Mouse (Mus musculus) lung, embryonic 16.5 days (tissue): ENCODE results near the gene Zap70. TPM values are rescaled to one million over a fixed set of nuclear protein-coding genes. Genes with fewer than 3 reads are reported as not detected.

ENCODE experiments used
- ATAC-seq: fragments of 200-750 bp; cut with Nextera tagmentation; 2 replicates; pipeline ENCODE4 v1.8.0; 2017; ENCODE audit warnings: low read depth, mild to moderate bottlenecking, moderate library complexity
- H3K27ac ChIP-seq: fragments of 300-500 bp; sonication (generic); 2 replicates; pipeline ENCODE4 v1.5.1; 2014; ENCODE audit warnings: mild to moderate bottlenecking, control low read depth, low read length
- H3K27me3 ChIP-seq: fragments of 300-500 bp; sonication (generic); 2 replicates; pipeline ENCODE4 v1.6.1; 2014; ENCODE audit warnings: low read depth, low read length, mixed read lengths; ENCODE audit not compliant: control insufficient read depth, insufficient read depth
- H3K36me3 ChIP-seq: fragments of 300-500 bp; sonication (generic); 2 replicates; pipeline ENCODE4 v1.6.1; 2014; ENCODE audit warnings: low read length; ENCODE audit not compliant: control insufficient read depth, insufficient read depth
- H3K4me1 ChIP-seq: fragments of 300-500 bp; sonication (generic); replicated peaks from 2 replicates; pipeline ENCODE4 v1.6.1; 2014; ENCODE audit warnings: low read length, mixed read lengths; ENCODE audit not compliant: control insufficient read depth, insufficient read depth
- H3K4me2 ChIP-seq: fragments of 300-500 bp; sonication (generic); 2 replicates; pipeline ENCODE4 v1.6.1; 2014; ENCODE audit warnings: low read depth, low read length, control low read depth
- H3K4me3 ChIP-seq: fragments of 300-500 bp; sonication (generic); 2 replicates; pipeline ENCODE4 v1.5.1; 2014; ENCODE audit warnings: mild to moderate bottlenecking, low read length, control low read depth
- H3K9ac ChIP-seq: fragments of 300-500 bp; sonication (generic); 2 replicates; pipeline ENCODE4 v1.6.1; 2014; ENCODE audit warnings: low read length, control low read depth
- H3K9me3 ChIP-seq: fragments of 300-500 bp; sonication (generic); 2 replicates; pipeline ENCODE4 v1.6.1; 2016; ENCODE audit warnings: low read length; ENCODE audit not compliant: control insufficient read depth
- WGBS: fragments of 180-500 bp; shearing (Covaris S2); extraction: QIAGEN DNeasy Blood & Tissue Kit; methylation state at CpG from one replicate; pipeline ENCODE4 v1.1.7; 2014; 5-methylcytosine and 5-hydroxymethylcytosine counted together
- polyA plus RNA-seq: library from polyadenylated mRNA; unstranded; fragments of >200 nt; fragmentation: Nextera tagmentation; extraction: Ambion mirVana; gene quantifications from 2 replicates; pipeline ENCODE4 v1.2.1, GENCODE M21; 2015

Gene Zap70
- polyA plus RNA-seq, 1 experiment from 2014 or later, result 1.5 TPM

- Histone ChIP-seq H3K36me3 (no peaks in the 10 kb centered on the region), H3K27me3 (peaks cover 3% of the 10 kb centered on the region; the same call in 1 of the 2 replicates), H3K27ac (no peak overlapping the region), H3K9me3 (no peaks in the 10 kb centered on the region), H3K9ac (no peak overlapping the region), H3K4me2 (no peak overlapping the region), H3K4me3 (no peak overlapping the region), H3K4me1 (no peaks in the 10 kb centered on the region)
- 54% methylated on average over 4 of the region's 4 CpGs for WGBS
- no peak for ATAC-seq
Observed at GRCm38 (mm10) chr1:36745661-36746060, 15.9 kb upstream of the Zap70 start.

- Histone ChIP-seq H3K27ac (no peak overlapping the region), H3K27me3 (peaks cover 3% of the 10 kb centered on the region; the same call in 1 of the 2 replicates), H3K36me3 (no peaks in the 10 kb centered on the region), H3K4me1 (no peaks in the 10 kb centered on the region), H3K9ac (no peak overlapping the region), H3K4me3 (no peak overlapping the region), H3K9me3 (no peaks in the 10 kb centered on the region), H3K4me2 (no peak overlapping the region)
- 40% methylated on average over 15 of the region's 15 CpGs for WGBS
- no peak for ATAC-seq
Observed at GRCm38 (mm10) chr1:36746452-36746851, 15.1 kb upstream of the Zap70 start.

GRCm38 (mm10) chr1:36753932-36754675, 7.5 kb upstream of the Zap70 start:
- Histone ChIP-seq H3K9ac (no peak overlapping the region), H3K27ac (no peak overlapping the region), H3K4me1 (no peaks in the 10 kb centered on the region), H3K4me2 (no peak overlapping the region), H3K9me3 (no peaks in the 10 kb centered on the region), H3K4me3 (no peak overlapping the region), H3K36me3 (no peaks in the 10 kb centered on the region), H3K27me3 (no peaks in the 10 kb centered on the region)
- no peak for ATAC-seq
- 77% methylated on average over 6 of the region's 6 CpGs for WGBS

- 74% methylated on average over 9 of the region's 9 CpGs for WGBS
- ATAC-seq, result no peak
- no peaks in the 10 kb centered on the region for H3K9me3 ChIP-seq
- no peak overlapping the region for H3K4me3 ChIP-seq
- no peaks in the 10 kb centered on the region for H3K27me3 ChIP-seq
- no peak overlapping the region for H3K4me2 ChIP-seq
- H3K36me3 ChIP-seq, result no peaks in the 10 kb centered on the region
- no peak overlapping the region for H3K9ac ChIP-seq
- H3K27ac ChIP-seq, result no peak overlapping the region
- no peaks in the 10 kb centered on the region for H3K4me1 ChIP-seq
Observed at GRCm38 (mm10) chr1:36758553-36758952, 3.0 kb upstream of the Zap70 start.

- Histone ChIP-seq H3K27me3 (no peaks in the 10 kb centered on the region), H3K4me2 (no peak overlapping the region), H3K4me1 (no peaks in the 10 kb centered on the region), H3K36me3 (no peaks in the 10 kb centered on the region), H3K27ac (no peak overlapping the region), H3K9me3 (no peaks in the 10 kb centered on the region), H3K9ac (no peak overlapping the region), H3K4me3 (no peak overlapping the region)
- ATAC-seq, result no peak
- 83% methylated on average over 18 of the region's 18 CpGs for WGBS
Observed at GRCm38 (mm10) chr1:36759076-36759475, 2.5 kb upstream of the Zap70 start.

GRCm38 (mm10) chr1:36760401-36760800, 1.2 kb upstream of the Zap70 start:
- Histone ChIP-seq H3K9me3 (no peaks in the 10 kb centered on the region), H3K4me3 (no peak overlapping the region), H3K27me3 (no peaks in the 10 kb centered on the region), H3K27ac (no peak overlapping the region), H3K4me2 (no peak overlapping the region), H3K36me3 (no peaks in the 10 kb centered on the region), H3K4me1 (no peaks in the 10 kb centered on the region), H3K9ac (no peak overlapping the region)
- ATAC-seq, result 0 out of 2 replicates have a peak, but pooled peaks have one; percentile 20
- WGBS, result 75% methylated on average over 9 of the region's 9 CpGs

- 76% methylated on average over 8 of the region's 8 CpGs for WGBS
- H3K4me3 ChIP-seq, result no peak overlapping the region
- no peak for ATAC-seq
- H3K4me1 ChIP-seq, result no peaks in the 10 kb centered on the region
- no peaks in the 10 kb centered on the region for H3K36me3 ChIP-seq
- H3K27ac ChIP-seq, result no peak overlapping the region
- H3K4me2 ChIP-seq, result no peak overlapping the region
- H3K27me3 ChIP-seq, result no peaks in the 10 kb centered on the region
- H3K9me3 ChIP-seq, result no peaks in the 10 kb centered on the region
- H3K9ac ChIP-seq, result no peak overlapping the region
Observed at GRCm38 (mm10) chr1:36761061-36761460, 537 bp upstream of the Zap70 start.

GRCm38 (mm10) chr1:36766431-36767205, 5.0 kb downstream of the Zap70 start:
- Histone ChIP-seq H3K4me2 (no peak overlapping the region), H3K9me3 (no peaks in the 10 kb centered on the region), H3K9ac (no peak overlapping the region), H3K27ac (no peak overlapping the region), H3K4me3 (no peak overlapping the region), H3K4me1 (peaks cover 2% of the 10 kb centered on the region; the same call in 1 of the 2 replicates), H3K27me3 (peaks cover 5% of the 10 kb centered on the region; the same call in 1 of the 2 replicates), H3K36me3 (no peaks in the 10 kb centered on the region)
- WGBS, result 37% methylated on average over 4 of the region's 4 CpGs
- no peak for ATAC-seq

- no peak overlapping the region for H3K4me2 ChIP-seq
Observed at GRCm38 (mm10) chr1:36767321-36767720, 5.7 kb downstream of the Zap70 start.

More at GRCm38 (mm10) chr1:36767321-36767720, 5.7 kb downstream of the Zap70 start:
- no peak overlapping the region for H3K4me3 ChIP-seq
- no peaks in the 10 kb centered on the region for H3K9me3 ChIP-seq
- no peak overlapping the region for H3K27ac ChIP-seq
- no peak for ATAC-seq
- peaks cover 5% of the 10 kb centered on the region; the same call in 1 of the 2 replicates for H3K27me3 ChIP-seq
- peaks cover 2% of the 10 kb centered on the region; the same call in 1 of the 2 replicates for H3K4me1 ChIP-seq
- no peaks in the 10 kb centered on the region for H3K36me3 ChIP-seq
- no peak overlapping the region for H3K9ac ChIP-seq
- 21% methylated on average over 10 of the region's 10 CpGs for WGBS
